Mouse (Mus musculus) liver, embryonic 15.5 days (tissue): ENCODE measurements around the gene Emc3. TPM values are rescaled to one million over a fixed set of nuclear protein-coding genes. Genes with fewer than 3 reads are reported as not detected.

Experiments
- ATAC-seq: fragments of 200-750 bp; cut with Nextera tagmentation; 2 replicates; pipeline ENCODE4 v1.8.0; 2017; ENCODE audit warnings: moderate number of reproducible peaks, mild to moderate bottlenecking, moderate library complexity; ENCODE audit not compliant: insufficient read depth
- H3K27ac ChIP-seq: fragments of 300-500 bp; sonication (generic); replicated peaks from 2 replicates; pipeline ENCODE4 v1.5.1; 2015; ENCODE audit warnings: mild to moderate bottlenecking, inconsistent platforms
- H3K27me3 ChIP-seq: fragments of 300-500 bp; sonication (generic); 2 replicates; pipeline ENCODE4 v1.6.1; 2015; ENCODE audit warnings: mild to moderate bottlenecking, inconsistent platforms
- H3K36me3 ChIP-seq: fragments of 300-500 bp; sonication (generic); replicated peaks from 2 replicates; pipeline ENCODE4 v1.6.1; 2015; ENCODE audit warnings: moderate library complexity, mild to moderate bottlenecking, inconsistent platforms
- H3K4me1 ChIP-seq: fragments of 300-500 bp; sonication (generic); replicated peaks from 2 replicates; pipeline ENCODE4 v1.6.1; 2015; ENCODE audit warnings: inconsistent platforms
- H3K4me2 ChIP-seq: fragments of 300-500 bp; sonication (generic); 2 replicates; pipeline ENCODE4 v1.6.1; 2015; ENCODE audit warnings: moderate library complexity, mild to moderate bottlenecking, inconsistent platforms
- H3K4me3 ChIP-seq: fragments of 300-500 bp; sonication (generic); replicated peaks from 2 replicates; pipeline ENCODE4 v1.5.1; 2015; ENCODE audit warnings: mild to moderate bottlenecking, inconsistent platforms
- H3K9ac ChIP-seq: fragments of 300-500 bp; sonication (generic); 2 replicates; pipeline ENCODE4 v1.6.1; 2015; ENCODE audit warnings: moderate library complexity, mild to moderate bottlenecking, inconsistent platforms
- H3K9me3 ChIP-seq: fragments of 300-500 bp; sonication (generic); replicated peaks from 2 replicates; pipeline ENCODE4 v1.6.1; 2016; ENCODE audit warnings: inconsistent platforms
- WGBS: fragments of 180-500 bp; shearing (Covaris S2); methylation state at CpG from one replicate; pipeline ENCODE4 v1.1.7; 2015; ENCODE audit warnings: mixed read lengths; ENCODE audit not compliant: insufficient replicate concordance; 5-methylcytosine and 5-hydroxymethylcytosine counted together
- polyA plus RNA-seq: library from polyadenylated mRNA; unstranded; fragments of >200 nt; fragmentation: Nextera tagmentation; extraction: Ambion mirVana; gene quantifications from 2 replicates; pipeline ENCODE4 v1.2.1, GENCODE M21; 2015

Emc3 gene
- polyA plus RNA-seq, 1 experiment from 2014 or later, result 40.9 TPM

- Histone ChIP-seq H3K27ac (no peak overlapping the region), H3K27me3 (no peaks in the 10 kb centered on the region), H3K9me3 (no peaks in the 10 kb centered on the region), H3K4me3 (no peak overlapping the region), H3K4me2 (no peak overlapping the region), H3K36me3 (peaks cover 93% of the 10 kb centered on the region), H3K4me1 (no peaks in the 10 kb centered on the region), H3K9ac (no peak overlapping the region)
- ATAC-seq, result no peak
- WGBS, result 41% methylated on average over 8 of the region's 8 CpGs
These were observed 13.9 kb downstream of the Emc3 start for GRCm38 (mm10) chr6:113517434-113518080.

GRCm38 (mm10) chr6:113514600-113514999 lies 16.9 kb downstream of the Emc3 start:
- no peaks in the 10 kb centered on the region for H3K9me3 ChIP-seq
- H3K27me3 ChIP-seq, result no peaks in the 10 kb centered on the region
- H3K4me3 ChIP-seq, result no peak overlapping the region
- H3K36me3 ChIP-seq, result peaks cover 66% of the 10 kb centered on the region
- H3K4me1 ChIP-seq, result no peaks in the 10 kb centered on the region
- H3K27ac ChIP-seq, result no peak overlapping the region
- 49% methylated on average over 3 of the region's 3 CpGs for WGBS
- no peak for ATAC-seq
- no peak overlapping the region for H3K9ac ChIP-seq
- no peak overlapping the region for H3K4me2 ChIP-seq

GRCm38 (mm10) chr6:113513944-113514343 lies 17.5 kb downstream of the Emc3 start:
- ATAC-seq, result no peak
- H3K9me3 ChIP-seq, result no peaks in the 10 kb centered on the region
- no peak overlapping the region for H3K4me2 ChIP-seq
- H3K27ac ChIP-seq, result no peak overlapping the region
- no peaks in the 10 kb centered on the region for H3K27me3 ChIP-seq
- H3K4me1 ChIP-seq, result no peaks in the 10 kb centered on the region
- 90% methylated on average over 6 of the region's 6 CpGs for WGBS
- no peak overlapping the region for H3K4me3 ChIP-seq
- no peak overlapping the region for H3K9ac ChIP-seq
- H3K36me3 ChIP-seq, result peaks cover 59% of the 10 kb centered on the region

- H3K4me3 ChIP-seq, result no peak overlapping the region
- H3K27me3 ChIP-seq, result no peaks in the 10 kb centered on the region
- H3K27ac ChIP-seq, result no peak overlapping the region
- WGBS, result 50% methylated on average over 5 of the region's 5 CpGs
- H3K4me2 ChIP-seq, result no peak overlapping the region
- ATAC-seq, result no peak
- H3K9ac ChIP-seq, result no peak overlapping the region
- 0 out of 2 replicates have a peak, but pooled peaks cover 3% of the 10 kb centered on the region for H3K4me1 ChIP-seq
- no peaks in the 10 kb centered on the region for H3K9me3 ChIP-seq
- peaks cover 9% of the 10 kb centered on the region for H3K36me3 ChIP-seq
These were observed 22.5 kb downstream of the Emc3 start for GRCm38 (mm10) chr6:113508947-113509280.

GRCm38 (mm10) chr6:113508272-113508946 lies 23.0 kb downstream of the Emc3 start:
- H3K4me3 ChIP-seq, result no peak overlapping the region
- no peak overlapping the region for H3K9ac ChIP-seq
- no peak overlapping the region for H3K27ac ChIP-seq
- H3K27me3 ChIP-seq, result no peaks in the 10 kb centered on the region; the same call in 1 of the 2 replicates
- H3K4me1 ChIP-seq, result 0 out of 2 replicates have a peak, but pooled peaks cover 3% of the 10 kb centered on the region
- no peak overlapping the region for H3K4me2 ChIP-seq
- ATAC-seq, result no peak
- peaks cover 4% of the 10 kb centered on the region; the same call in 1 of the 2 replicates for H3K36me3 ChIP-seq
- no peaks in the 10 kb centered on the region for H3K9me3 ChIP-seq
- WGBS, result 55% methylated on average over 7 of the region's 7 CpGs

- Histone ChIP-seq H3K4me3 (no peak overlapping the region), H3K9me3 (no peaks in the 10 kb centered on the region), H3K4me1 (0 out of 2 replicates have a peak, but pooled peaks cover 3% of the 10 kb centered on the region), H3K36me3 (no peaks in the 10 kb centered on the region), H3K27ac (no peak overlapping the region), H3K27me3 (peaks cover 10% of the 10 kb centered on the region), H3K9ac (no peak overlapping the region), H3K4me2 (no peak overlapping the region)
- no peak for ATAC-seq
These were observed 24.3 kb downstream of the Emc3 start for GRCm38 (mm10) chr6:113507130-113507529.

GRCm38 (mm10) chr6:113505689-113506088 lies 25.8 kb downstream of the Emc3 start:
- no peak for ATAC-seq
- 0 out of 2 replicates have a peak, but pooled peaks cover 3% of the 10 kb centered on the region for H3K4me1 ChIP-seq
- H3K9me3 ChIP-seq, result no peaks in the 10 kb centered on the region
- no peak overlapping the region for H3K4me2 ChIP-seq
- no peak overlapping the region for H3K27ac ChIP-seq
- no peaks in the 10 kb centered on the region for H3K36me3 ChIP-seq
- no peak overlapping the region for H3K9ac ChIP-seq
- WGBS, result 59% methylated on average over 1 of the region's 1 CpGs
- peaks cover 24% of the 10 kb centered on the region for H3K27me3 ChIP-seq
- H3K4me3 ChIP-seq, result no peak overlapping the region

- Histone ChIP-seq H3K9me3 (no peaks in the 10 kb centered on the region), H3K4me2 (no peak overlapping the region), H3K4me3 (no peak overlapping the region), H3K27ac (no peak overlapping the region), H3K27me3 (peaks cover 50% of the 10 kb centered on the region), H3K9ac (no peak overlapping the region), H3K4me1 (no peaks in the 10 kb centered on the region), H3K36me3 (no peaks in the 10 kb centered on the region)
- WGBS, result 56% methylated on average over 2 of the region's 2 CpGs
- ATAC-seq, result no peak
These were observed 28.7 kb downstream of the Emc3 start for GRCm38 (mm10) chr6:113502801-113503200.

- no peak within 1 kb of the TSS for H3K4me3 ChIP-seq
- 9% methylated on average over 32 of the region's 32 CpGs for WGBS
- ATAC-seq, result no peak
- H3K9ac ChIP-seq, result no peak within 1 kb of the TSS
- H3K36me3 ChIP-seq, result no peaks in the 10 kb centered on the region
- H3K27ac ChIP-seq, result no peak within 1 kb of the TSS
- no peak within 1 kb of the TSS for H3K4me2 ChIP-seq
- peaks cover 62% of the 10 kb centered on the region for H3K27me3 ChIP-seq
- no peaks in the 10 kb centered on the region for H3K4me1 ChIP-seq
- no peaks in the 10 kb centered on the region for H3K9me3 ChIP-seq
These were observed 29.9 kb downstream of the Emc3 start, which contains the start of gene Prrt3 for GRCm38 (mm10) chr6:113501388-113502084. Prrt3 (minus strand) TSS chr6:113501931.

- Histone ChIP-seq H3K27me3 (peaks cover 84% of the 10 kb centered on the region), H3K9ac (no peak overlapping the region), H3K9me3 (no peaks in the 10 kb centered on the region), H3K36me3 (no peaks in the 10 kb centered on the region), H3K4me1 (peaks cover 12% of the 10 kb centered on the region), H3K4me3 (no peak overlapping the region), H3K4me2 (no peak overlapping the region), H3K27ac (no peak overlapping the region)
- no peak for ATAC-seq
- WGBS, result 29% methylated on average over 6 of the region's 6 CpGs
These were observed 32.1 kb downstream of the Emc3 start for GRCm38 (mm10) chr6:113499346-113499745.

- Histone ChIP-seq H3K9ac (no peak overlapping the region; the same call in 1 of the 2 replicates), H3K9me3 (no peaks in the 10 kb centered on the region), H3K4me1 (peaks cover 19% of the 10 kb centered on the region), H3K4me3 (peak overlapping the region; percentile 53), H3K36me3 (no peaks in the 10 kb centered on the region), H3K4me2 (peak overlapping the region; percentile 80), H3K27me3 (peaks cover 57% of the 10 kb centered on the region), H3K27ac (no peak overlapping the region)
- no peak for ATAC-seq
- 37% methylated on average over 28 of the region's 28 CpGs for WGBS
These were observed 36.3 kb downstream of the Emc3 start for GRCm38 (mm10) chr6:113495071-113495675.
